Mouse (Mus musculus) myocyte (in vitro differentiated cells): ENCODE results near the gene Pola2.

Experiments used
- POLR2A ChIP-seq: IDR thresholded peaks from one replicate; pipeline ENCODE4 v1.6.1; 2011; ENCODE audit warnings: low read depth, mild to moderate bottlenecking, control low read depth, moderate library complexity; ENCODE audit not compliant: insufficient read length
- TCF3 ChIP-seq: IDR thresholded peaks from one replicate; pipeline ENCODE4 v1.6.1; 2011; ENCODE audit warnings: low read depth, control low read depth; ENCODE audit not compliant: insufficient read length
- USF1 ChIP-seq: IDR thresholded peaks from one replicate; pipeline ENCODE4 v1.6.1; 2011; ENCODE audit warnings: low read depth, mild to moderate bottlenecking, control low read depth, moderate library complexity

DNA sequence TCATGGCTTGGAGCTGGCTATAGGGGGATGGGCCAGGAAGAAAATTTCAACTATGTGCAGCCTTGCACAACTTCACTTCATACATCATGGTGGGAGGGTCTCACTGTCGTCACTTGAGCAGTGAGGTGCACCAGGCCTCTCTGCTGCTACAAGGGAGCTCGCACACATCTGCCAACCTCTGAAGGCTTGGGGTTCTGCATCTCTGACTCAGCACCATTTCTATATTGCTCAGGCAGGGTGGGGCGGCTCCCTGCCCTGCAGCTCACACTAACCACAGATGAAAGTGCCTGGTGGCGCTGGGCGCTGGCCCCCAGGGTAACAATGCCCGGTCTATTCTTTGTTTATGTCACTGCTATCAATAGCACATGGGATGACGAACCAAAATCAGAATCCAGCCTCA, 19.0 kb downstream of the Pola2 start:
- TF ChIP-seq TCF3 = peak; percentile 1
- peak; percentile 25 for TF ChIP-seq POLR2A
- TF ChIP-seq USF1 = no peak
